Mouse (Mus musculus) kidney, postnatal 0 days (tissue): Measurements from ENCODE around the gene Spata9. TPM values are rescaled to one million over a fixed set of nuclear protein-coding genes. Genes with fewer than 3 reads are reported as not detected.
"Not testable (repeated sequence)": the region's sequence is repeated elsewhere in the genome, so short reads cannot be mapped to it uniquely, and the experiment has no call there.

ENCODE experiments used
- ATAC-seq: fragments of 200-750 bp; cut with Nextera tagmentation; replicated peaks from 2 replicates; pipeline ENCODE4 v1.8.0; 2017; ENCODE audit warnings: low read depth, moderate number of reproducible peaks, moderate TSS enrichment, moderate library complexity; ENCODE audit not compliant: low FRiP score
- DNase-seq: peaks from one replicate; pipeline ENCODE4 v3.0.0-alpha.2; 2016; ENCODE audit warnings: low spot score
- H3K27ac ChIP-seq: fragments of 300-500 bp; sonication (generic); 2 replicates; pipeline ENCODE4 v1.5.1; 2014; ENCODE audit warnings: mild to moderate bottlenecking
- H3K27me3 ChIP-seq: fragments of 300-500 bp; sonication (generic); 2 replicates; pipeline ENCODE4 v1.6.1; 2014; ENCODE audit warnings: low read length, mixed read lengths; ENCODE audit not compliant: insufficient read depth
- H3K36me3 ChIP-seq: fragments of 300-500 bp; sonication (generic); 2 replicates; pipeline ENCODE4 v1.6.1; 2014; ENCODE audit warnings: low read length, mixed read lengths; ENCODE audit not compliant: insufficient read depth
- H3K4me1 ChIP-seq: fragments of 300-500 bp; sonication (generic); replicated peaks from 2 replicates; pipeline ENCODE4 v1.6.1; 2014; ENCODE audit warnings: antibody characterized with exemption, low read length, mixed read lengths; ENCODE audit not compliant: insufficient read depth
- H3K4me2 ChIP-seq: fragments of 300-500 bp; sonication (generic); 2 replicates; pipeline ENCODE4 v1.6.1; 2014; ENCODE audit warnings: mild to moderate bottlenecking, low read length, moderate library complexity, mixed read lengths
- H3K4me3 ChIP-seq: fragments of 300-500 bp; sonication (generic); replicated peaks from 2 replicates; pipeline ENCODE4 v1.5.1; 2014; ENCODE audit warnings: low read depth, low read length
- H3K9ac ChIP-seq: fragments of 300-500 bp; sonication (generic); 2 replicates; pipeline ENCODE4 v1.6.1; 2014; ENCODE audit warnings: low read depth, low read length
- H3K9me3 ChIP-seq: fragments of 300-500 bp; sonication (generic); replicated peaks from 2 replicates; pipeline ENCODE4 v1.6.1; 2016; ENCODE audit warnings: low read length, inconsistent platforms, mixed read lengths
- CTCF ChIP-seq: IDR thresholded peaks from 2 replicates; pipeline ENCODE4 v1.5.1; 2016; ENCODE audit warnings: antibody characterized with exemption, low read depth, mild to moderate bottlenecking, moderate library complexity
- WGBS: fragments of 180-500 bp; shearing (Covaris S2); extraction: QIAGEN DNeasy Blood & Tissue Kit; methylation state at CpG from one replicate; pipeline ENCODE4 v1.1.7; 2014; 5-methylcytosine and 5-hydroxymethylcytosine counted together
- polyA plus RNA-seq: library from polyadenylated mRNA; unstranded; fragments of >200 nt; fragmentation: Nextera tagmentation; extraction: Ambion mirVana; gene quantifications from 2 replicates; pipeline ENCODE4 v1.2.1, GENCODE M21; 2015

Spata9 gene
- 0.70 and 0.92 TPM in 2 replicates for polyA plus RNA-seq

- no peak for TF ChIP-seq CTCF
- Histone ChIP-seq H3K9me3 (no peaks in the 10 kb centered on the region), H3K27me3 (no peaks in the 10 kb centered on the region), H3K4me1 (no peaks in the 10 kb centered on the region), H3K27ac (no peak within 1 kb of the TSS), H3K4me2 (no peak within 1 kb of the TSS), H3K36me3 (no peaks in the 10 kb centered on the region), H3K9ac (no peak within 1 kb of the TSS), H3K4me3 (no peak within 1 kb of the TSS)
- 84% methylated on average over 1 of the region's 1 CpGs for WGBS
- DNase-seq (no peak), ATAC-seq (no peak)
These were observed at the start of gene Spata9 for GRCm38 (mm10) chr13:75966850-75967249. TSS of gene Spata9 (plus strand) at chr13:75967150.

- no peak for TF ChIP-seq CTCF
- DNase-seq, result no peak
- Histone ChIP-seq H3K27me3 (no peaks in the 10 kb centered on the region), H3K4me1 (peaks cover 10% of the 10 kb centered on the region; the same call in 1 of the 2 replicates), H3K9me3 (no peaks in the 10 kb centered on the region), H3K9ac (no peak overlapping the region), H3K27ac (no peak overlapping the region), H3K4me3 (no peak overlapping the region), H3K36me3 (0 out of 2 replicates have a peak, but pooled peaks cover 5% of the 10 kb centered on the region), H3K4me2 (no peak overlapping the region)
- no peak for ATAC-seq
These were observed 39.0 kb upstream of the Spata9 start for GRCm38 (mm10) chr13:75927951-75928350.

- WGBS, result 94% methylated on average over 5 of the region's 5 CpGs
- not testable (repeated sequence) for DNase-seq, H3K27me3 ChIP-seq, H3K4me2 ChIP-seq, H3K9ac ChIP-seq, H3K36me3 ChIP-seq, H3K4me1 ChIP-seq, H3K9me3 ChIP-seq, H3K27ac ChIP-seq, H3K4me3 ChIP-seq, ATAC-seq
These were observed 37.9 kb upstream of the Spata9 start for GRCm38 (mm10) chr13:75929071-75929470.

GRCm38 (mm10) chr13:75930023-75930422, 36.9 kb upstream of the Spata9 start:
- H3K9me3 ChIP-seq, result no peaks in the 10 kb centered on the region
- H3K27me3 ChIP-seq, result no peaks in the 10 kb centered on the region
- H3K4me2 ChIP-seq, result no peak overlapping the region
- H3K36me3 ChIP-seq, result 0 out of 2 replicates have a peak, but pooled peaks cover 5% of the 10 kb centered on the region
- no peak overlapping the region for H3K9ac ChIP-seq
- no peak overlapping the region for H3K4me3 ChIP-seq
- TF ChIP-seq CTCF, result no peak
- ATAC-seq (no peak), DNase-seq (no peak)
- H3K4me1 ChIP-seq, result peaks cover 10% of the 10 kb centered on the region; the same call in 1 of the 2 replicates
- 92% methylated on average over 20 of the region's 20 CpGs for WGBS
- no peak overlapping the region for H3K27ac ChIP-seq

- Histone ChIP-seq H3K9me3 (no peaks in the 10 kb centered on the region), H3K27ac (peak overlapping the region; percentile 2; the same call in 1 of the 2 replicates), H3K4me3 (no peak overlapping the region), H3K36me3 (0 out of 2 replicates have a peak, but pooled peaks cover 5% of the 10 kb centered on the region), H3K9ac (no peak overlapping the region), H3K4me2 (no peak overlapping the region), H3K4me1 (peaks cover 10% of the 10 kb centered on the region; the same call in 1 of the 2 replicates), H3K27me3 (no peaks in the 10 kb centered on the region)
- WGBS, result 48% methylated on average over 2 of the region's 2 CpGs
- no peak for DNase-seq
- ATAC-seq, result no peak
- no peak for TF ChIP-seq CTCF
These were observed 36.3 kb upstream of the Spata9 start for GRCm38 (mm10) chr13:75930660-75931059.

GRCm38 (mm10) chr13:75931073-75931472, 35.9 kb upstream of the Spata9 start:
- ATAC-seq (peak; percentile 80), DNase-seq (peak; percentile 83)
- Histone ChIP-seq H3K27me3 (no peaks in the 10 kb centered on the region), H3K9me3 (no peaks in the 10 kb centered on the region), H3K4me1 (peaks cover 10% of the 10 kb centered on the region; the same call in 1 of the 2 replicates), H3K36me3 (0 out of 2 replicates have a peak, but pooled peaks cover 5% of the 10 kb centered on the region), H3K9ac (no peak overlapping the region), H3K27ac (peak overlapping the region; percentile 2; the same call in 1 of the 2 replicates), H3K4me3 (no peak overlapping the region), H3K4me2 (no peak overlapping the region)
- WGBS, result 2% methylated on average over 5 of the region's 5 CpGs
- no peak; the same call in 1 of the 2 replicates for TF ChIP-seq CTCF

- Histone ChIP-seq H3K4me3 (no peak overlapping the region), H3K27me3 (no peaks in the 10 kb centered on the region), H3K27ac (no peak overlapping the region), H3K9ac (no peak overlapping the region), H3K4me2 (no peak overlapping the region), H3K4me1 (peaks cover 10% of the 10 kb centered on the region; the same call in 1 of the 2 replicates), H3K9me3 (no peaks in the 10 kb centered on the region), H3K36me3 (0 out of 2 replicates have a peak, but pooled peaks cover 13% of the 10 kb centered on the region)
- TF ChIP-seq CTCF, result no peak
- no peak for DNase-seq
- 97% methylated on average over 1 of the region's 1 CpGs for WGBS
- ATAC-seq, result no peak
These were observed 33.7 kb upstream of the Spata9 start for GRCm38 (mm10) chr13:75933287-75933686.
